Mouse (Mus musculus): ENCODE measurements around the gene Arl16.

Arl16 gene

GRCm38 (mm10) chr11:120445475-120445874, 21.9 kb downstream of the Arl16 start:
- no peak for DNase-seq

GRCm38 (mm10) chr11:120444106-120444505, 23.3 kb downstream of the Arl16 start:
- no peak for DNase-seq

GRCm38 (mm10) chr11:120442765-120443280, 24.6 kb downstream of the Arl16 start:
- DNase-seq: no peak

- no peak for DNase-seq
These were observed 25.1 kb downstream of the Arl16 start, which contains the start of gene Tspan10 for GRCm38 (mm10) chr11:120442344-120442743. Gene Tspan10 (plus strand): TSS chr11:120442644.

- DNase-seq: no peak
These were observed 29.5 kb downstream of the Arl16 start for GRCm38 (mm10) chr11:120437857-120438385.

- peak; percentile 83 for DNase-seq
These were observed 30.1 kb downstream of the Arl16 start, which contains the start of gene Nploc4 for GRCm38 (mm10) chr11:120437152-120437856. Gene Nploc4 (minus strand): TSS chr11:120437708.

- DNase-seq: no peak
These were observed 40.7 kb downstream of the Arl16 start for GRCm38 (mm10) chr11:120426727-120427126.

GRCm38 (mm10) chr11:120423569-120424295, 43.7 kb downstream of the Arl16 start:
- DNase-seq: peak; percentile 58

GRCm38 (mm10) chr11:120422651-120423568, 44.5 kb downstream of the Arl16 start:
- no peak for DNase-seq

GRCm38 (mm10) chr11:120418592-120418991, 48.8 kb downstream of the Arl16 start:
- no peak for DNase-seq

GRCm38 (mm10) chr11:120417852-120418251, 49.6 kb downstream of the Arl16 start:
- DNase-seq: no peak
